Mouse (Mus musculus): ENCODE results near the gene Hba-x.

Hba-x gene

GRCm38 (mm10) chr11:32276347-32276746 is at the start of gene Hba-x:
Gene Hba-x (plus strand): TSS chr11:32276400.
- DNase-seq (ENCODE audit: inconsistent ontology term), result no peak

- no peak for DNase-seq (ENCODE audit: inconsistent ontology term)
Measured at GRCm38 (mm10) chr11:32227041-32227440, 49.2 kb upstream of the Hba-x start.

- DNase-seq (ENCODE audit: inconsistent ontology term), result no peak
Measured at GRCm38 (mm10) chr11:32227555-32227954, 48.6 kb upstream of the Hba-x start.

GRCm38 (mm10) chr11:32228292-32228845 is 47.8 kb upstream of the Hba-x start:
- DNase-seq (ENCODE audit: inconsistent ontology term), result no peak

GRCm38 (mm10) chr11:32230220-32230619 is 46.0 kb upstream of the Hba-x start:
- DNase-seq (ENCODE audit: inconsistent ontology term), result no peak

GRCm38 (mm10) chr11:32231125-32231524 is 45.1 kb upstream of the Hba-x start:
- no peak for DNase-seq (ENCODE audit: inconsistent ontology term)

- DNase-seq (ENCODE audit: inconsistent ontology term), result no peak
Measured at GRCm38 (mm10) chr11:32232848-32233247, 43.4 kb upstream of the Hba-x start.

GRCm38 (mm10) chr11:32233895-32234294 is 42.3 kb upstream of the Hba-x start:
- no peak for DNase-seq (ENCODE audit: inconsistent ontology term)

- no peak for DNase-seq (ENCODE audit: inconsistent ontology term)
Measured at GRCm38 (mm10) chr11:32234816-32235485, 41.2 kb upstream of the Hba-x start.

- peak; percentile 87 for DNase-seq (ENCODE audit: inconsistent ontology term)
Measured at GRCm38 (mm10) chr11:32235646-32236045, 40.6 kb upstream of the Hba-x start.

GRCm38 (mm10) chr11:32236132-32236531 is 40.1 kb upstream of the Hba-x start:
- no peak for DNase-seq (ENCODE audit: inconsistent ontology term)

- DNase-seq (ENCODE audit: inconsistent ontology term), result peak; percentile 60
Measured at GRCm38 (mm10) chr11:32236712-32237410, 39.3 kb upstream of the Hba-x start.

GRCm38 (mm10) chr11:32237411-32237795 is 38.8 kb upstream of the Hba-x start:
- DNase-seq (ENCODE audit: inconsistent ontology term), result no peak

- DNase-seq (ENCODE audit: inconsistent ontology term), result peak; percentile 59
Measured at GRCm38 (mm10) chr11:32238093-32238860, 37.9 kb upstream of the Hba-x start.

- no peak for DNase-seq (ENCODE audit: inconsistent ontology term)
Measured at GRCm38 (mm10) chr11:32241391-32241790, 34.8 kb upstream of the Hba-x start.

GRCm38 (mm10) chr11:32242209-32242608 is 34.0 kb upstream of the Hba-x start:
- no peak for DNase-seq (ENCODE audit: inconsistent ontology term)

- no peak for DNase-seq (ENCODE audit: inconsistent ontology term)
Measured at GRCm38 (mm10) chr11:32243205-32243955, 32.8 kb upstream of the Hba-x start.

- DNase-seq (ENCODE audit: inconsistent ontology term), result no peak
Measured at GRCm38 (mm10) chr11:32244064-32244463, 32.1 kb upstream of the Hba-x start.

- no peak for DNase-seq (ENCODE audit: inconsistent ontology term)
Measured at GRCm38 (mm10) chr11:32244617-32245016, 31.6 kb upstream of the Hba-x start.

GRCm38 (mm10) chr11:32245614-32246013 is 30.6 kb upstream of the Hba-x start:
- no peak for DNase-seq (ENCODE audit: inconsistent ontology term)

- no peak for DNase-seq (ENCODE audit: inconsistent ontology term)
Measured at GRCm38 (mm10) chr11:32247068-32247467, 29.1 kb upstream of the Hba-x start.

- DNase-seq (ENCODE audit: inconsistent ontology term), result no peak
Measured at GRCm38 (mm10) chr11:32248350-32248749, 27.9 kb upstream of the Hba-x start.

All from Muller cell, postnatal 12 days (primary cell).